Mouse (Mus musculus): ENCODE measurements around the gene Bnip2.

DNA sequence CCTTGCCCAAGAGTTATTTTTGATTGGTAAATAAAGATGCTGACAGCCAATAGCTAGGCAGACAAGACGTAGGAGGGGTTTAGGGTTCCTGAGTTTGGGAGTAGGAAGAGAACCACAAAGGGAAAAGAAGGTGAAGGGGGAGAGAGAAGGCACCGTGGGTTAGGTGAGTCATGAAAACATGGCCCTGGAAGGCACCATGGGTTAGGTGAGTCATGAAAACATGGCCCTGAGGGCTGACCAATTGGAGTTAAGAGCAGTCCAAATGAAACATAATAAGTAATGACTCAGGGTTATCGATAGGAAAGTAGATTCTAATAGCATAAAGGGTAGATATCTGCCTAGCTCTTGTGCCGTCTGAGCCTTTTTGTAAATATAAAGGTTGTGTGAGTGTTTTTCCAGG, 39.6 kb upstream of the Bnip2 start:
- TF ChIP-seq CTCF (IDR thresholded peaks at IDR 0.05; ENCODE audit: low read depth) = no peak
- TF ChIP-seq EP300 (IDR thresholded peaks at IDR 0.05; ENCODE audit: low read depth) = no peak
